Mouse (Mus musculus) lung, adult 2 months (tissue): Measurements from ENCODE around the gene Olfr477. TPM values are rescaled to one million over a fixed set of nuclear protein-coding genes. Genes with fewer than 3 reads are reported as not detected.
"Not testable (repeated sequence)": the region's sequence is repeated elsewhere in the genome, so short reads cannot be mapped to it uniquely, and the experiment has no call there.

Source experiments
- DNase-seq: peaks from one replicate; pipeline ENCODE4 v3.0.0; 2022
- H3K4me1 ChIP-seq: fragments of 200-500 bp; 2 replicates; pipeline ENCODE4 v1.6.1; 2011; ENCODE audit warnings: low read length; ENCODE audit not compliant: control insufficient read depth, insufficient read depth
- H3K4me3 ChIP-seq: fragments of 200-500 bp; replicated peaks from 2 replicates; pipeline ENCODE3; 2011; ENCODE audit warnings: low read depth, mild to moderate bottlenecking, control low read depth, low read length; ENCODE audit errors: extremely low read depth
- CTCF ChIP-seq: fragments of 200-500 bp; IDR thresholded peaks from 2 replicates; pipeline ENCODE4 v1.5.1; 2011; ENCODE audit warnings: mild to moderate bottlenecking, low read length, control low read depth; ENCODE audit not compliant: insufficient read depth
- POLR2A ChIP-seq: fragments of 200-500 bp; IDR thresholded peaks from 2 replicates; pipeline ENCODE4 v1.6.1; 2011; ENCODE audit warnings: low read depth, mild to moderate bottlenecking, control low read depth, low read length, borderline replicate concordance; ENCODE audit errors: extremely low read depth
- WGBS: fragments of 180-500 bp; shearing (Covaris S2); methylation state at CpG from one replicate; pipeline ENCODE4 v1.1.7; 2018; 5-methylcytosine and 5-hydroxymethylcytosine counted together
- polyA plus RNA-seq: library from polyadenylated mRNA; depleted of rRNA; stranded (reverse); fragments of >200 nt; gene quantifications from 2 replicates; pipeline ENCODE4 v1.2.3, GENCODE M21; 2012; rRNA removed

Gene Olfr477
- not detected in 2 replicates for polyA plus RNA-seq

- DNase-seq, result no peak
- TF ChIP-seq CTCF (no peak), POLR2A (no peak)
- Histone ChIP-seq H3K4me3 (no peak within 1 kb of the TSS), H3K4me1 (no peaks in the 10 kb centered on the region)
- WGBS, result 68% methylated on average over 2 of the region's 2 CpGs
Measured at GRCm38 (mm10) chr7:107986393-107986792, at the start of gene Olfr477. TSS of gene Olfr477 (plus strand) at chr7:107986693.

- H3K4me1 ChIP-seq, DNase-seq, H3K4me3 ChIP-seq: not testable (repeated sequence)
- 95% methylated on average over 12 of the region's 12 CpGs for WGBS
Measured at GRCm38 (mm10) chr7:107952539-107952938, 34.0 kb upstream of the Olfr477 start.

- TF ChIP-seq CTCF (no peak), POLR2A (no peak)
- H3K4me3 ChIP-seq, result no peak within 1 kb of the TSS
- H3K4me1 ChIP-seq, result no peaks in the 10 kb centered on the region
- no peak for DNase-seq
- 73% methylated on average over 1 of the region's 1 CpGs for WGBS
Measured at GRCm38 (mm10) chr7:107954343-107954742, 32.1 kb upstream of the Olfr477 start, which contains the start of gene Olfr474. TSS of gene Olfr474 (plus strand) at chr7:107954643.

- WGBS, result 24% methylated on average over 1 of the region's 1 CpGs
- no peak for DNase-seq
- Histone ChIP-seq H3K4me3 (no peak within 1 kb of the TSS), H3K4me1 (no peaks in the 10 kb centered on the region)
- no peak for TF ChIP-seq POLR2A
- no peak for TF ChIP-seq CTCF
Measured at GRCm38 (mm10) chr7:107964503-107964902, 22.0 kb upstream of the Olfr477 start, which contains the start of gene Olfr476. TSS of gene Olfr476 (plus strand) at chr7:107964803.

GRCm38 (mm10) chr7:108014256-108014655, 27.8 kb downstream of the Olfr477 start:
- not testable (repeated sequence) for H3K4me3 ChIP-seq, DNase-seq, H3K4me1 ChIP-seq

- no peaks in the 10 kb centered on the region for H3K4me1 ChIP-seq
- TF ChIP-seq POLR2A (no peak), CTCF (no peak)
- no peak within 1 kb of the TSS for H3K4me3 ChIP-seq
- DNase-seq, result no peak
- 67% methylated on average over 3 of the region's 3 CpGs for WGBS
Measured at GRCm38 (mm10) chr7:108033889-108034288, 47.4 kb downstream of the Olfr477 start, which contains the start of gene Olfr478. TSS of gene Olfr478 (minus strand) at chr7:108033989.

Other genes starting within 250 kb of the Olfr477 start
- gene Cyb5r2, start 228.7 kb upstream of the Olfr477 start, polyA plus RNA-seq, result not detected in 2 replicates
- not detected in 2 replicates for gene Ovch2, start 185.5 kb upstream of the Olfr477 start, polyA plus RNA-seq
- not detected in 2 replicates for gene Olfr467, start 174.4 kb upstream of the Olfr477 start, polyA plus RNA-seq
- gene Olfr469, start 161.2 kb upstream of the Olfr477 start, polyA plus RNA-seq, result not detected in 2 replicates
- gene Olfr470, start 139.2 kb upstream of the Olfr477 start, polyA plus RNA-seq, result not detected in 2 replicates
- not detected in 2 replicates for gene Olfr472, start 88.8 kb upstream of the Olfr477 start, polyA plus RNA-seq
- not detected in 2 replicates for gene Olfr473, start 56.2 kb upstream of the Olfr477 start, polyA plus RNA-seq
- not detected in 2 replicates for gene Olfr474, start 32.0 kb upstream of the Olfr477 start, polyA plus RNA-seq
- not detected in 2 replicates for gene Olfr476, start 21.9 kb upstream of the Olfr477 start, polyA plus RNA-seq
- not detected in 2 replicates for gene Olfr478, start 47.3 kb downstream of the Olfr477 start, polyA plus RNA-seq
- not detected in 2 replicates for gene Olfr479, start 64.0 kb downstream of the Olfr477 start, polyA plus RNA-seq
- gene Olfr480, start 80.7 kb downstream of the Olfr477 start, polyA plus RNA-seq, result not detected in 2 replicates
- gene Olfr481, start 93.2 kb downstream of the Olfr477 start, polyA plus RNA-seq, result not detected in 2 replicates
- gene Olfr482, start 110.9 kb downstream of the Olfr477 start, polyA plus RNA-seq, result not detected in 2 replicates
- gene Olfr483, start 114.2 kb downstream of the Olfr477 start, polyA plus RNA-seq, result not detected in 2 replicates
- gene Olfr484, start 140.8 kb downstream of the Olfr477 start, polyA plus RNA-seq, result not detected in 2 replicates
- not detected in 2 replicates for gene Olfr485, start 173.2 kb downstream of the Olfr477 start, polyA plus RNA-seq
- gene Olfr486, start 186.0 kb downstream of the Olfr477 start, polyA plus RNA-seq, result not detected in 2 replicates
- not detected in 2 replicates for gene Olfr487, start 227.9 kb downstream of the Olfr477 start, polyA plus RNA-seq